Mouse (Mus musculus) left cerebral cortex, postnatal 10 days (tissue): ENCODE measurements at regions not wholly inside any gene's neighbourhood (a gene's known extent, or its start where the extent isn't known, plus 50 kb on each side); places are given as distances from the start of the nearest gene placed in this dataset.

ENCODE experiments used
- DNase-seq, 2 experiments: peaks; one replicate each; pipeline ENCODE4 v3.0.0; 2021 to 2022; ENCODE audit warnings: low spot score in 2 of 2, mixed read lengths in 1 of 2; ENCODE audit errors: extremely low spot score in 1 of 2
- intact Hi-C: fragments of 180-260 bp; cut with DNase I; formaldehyde crosslinking; loops from one replicate; pipeline ENCODE4 v1.15.1; 2025

DNA sequence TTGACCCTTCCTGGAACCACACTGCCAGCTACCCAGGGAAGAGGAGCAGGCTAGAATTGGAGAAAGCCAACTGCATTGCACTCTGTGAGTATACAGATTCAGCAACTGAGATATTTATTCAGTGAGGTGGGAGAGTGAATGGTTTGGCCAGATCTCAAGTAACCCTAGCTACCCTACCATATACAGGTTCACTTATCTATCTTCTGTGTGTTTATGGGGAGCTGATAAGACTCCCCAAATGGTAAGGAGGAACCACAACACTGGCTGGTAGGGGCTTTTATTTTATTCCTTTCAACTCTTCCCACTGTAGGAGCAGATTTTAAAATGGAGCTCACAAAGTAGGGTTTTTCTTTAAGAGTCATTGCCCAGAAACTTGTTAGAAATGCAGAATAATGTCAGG, 62.9 kb downstream of the Arrdc3 start:
- intact Hi-C loops: no loop called here
- no peak for DNase-seq

DNA sequence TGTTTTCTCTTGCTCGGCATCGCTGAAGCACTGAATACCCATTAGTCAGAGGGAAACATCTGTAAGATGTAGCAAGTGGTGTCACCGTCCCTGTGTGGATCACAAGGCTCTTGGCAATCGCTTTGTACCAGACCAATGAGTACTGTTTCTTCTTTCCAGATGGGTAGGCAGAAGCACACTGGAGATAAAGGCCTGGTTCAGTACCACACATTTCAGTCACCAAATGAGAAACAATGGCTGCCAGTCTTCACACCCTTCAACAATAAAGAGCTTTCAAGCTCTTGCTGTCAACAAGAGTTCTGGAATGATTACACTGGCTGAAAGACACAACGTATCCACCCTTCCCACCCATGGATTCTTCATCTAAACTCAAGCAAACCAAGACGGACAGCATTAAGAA, 64.5 kb downstream of the Arrdc3 start:
- DNase-seq: no peak
- intact Hi-C loops: no loop called here

DNA sequence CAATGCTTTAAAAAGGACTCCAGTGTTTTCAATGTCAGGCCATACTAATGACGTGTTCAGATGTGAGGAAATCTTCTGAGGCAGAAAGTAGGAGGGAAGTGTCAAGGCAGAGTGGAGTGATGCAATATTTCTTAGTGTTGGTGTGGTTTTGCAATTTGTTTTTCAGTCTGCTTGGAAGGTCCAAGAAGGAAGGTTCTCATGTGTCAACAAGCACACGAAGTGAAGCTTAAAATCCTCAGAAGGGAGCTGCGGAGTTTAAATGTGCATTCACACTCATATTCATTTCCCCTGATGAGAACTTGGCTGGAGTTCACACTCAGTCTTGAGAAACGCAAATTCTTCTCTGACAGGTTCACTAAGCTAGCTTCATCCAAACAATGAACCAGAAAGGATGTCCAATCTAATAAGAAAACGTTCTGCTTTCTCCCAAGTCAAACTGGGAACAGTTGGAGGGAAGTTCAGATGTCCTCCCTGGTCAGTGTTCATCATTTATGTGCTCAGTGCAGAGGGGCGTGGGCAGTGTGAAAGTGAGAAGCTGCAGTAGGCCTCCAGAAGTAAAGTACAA, 66.0 kb downstream of the Arrdc3 start:
- DNase-seq: no peak
- intact Hi-C loops: no loop called here

DNA sequence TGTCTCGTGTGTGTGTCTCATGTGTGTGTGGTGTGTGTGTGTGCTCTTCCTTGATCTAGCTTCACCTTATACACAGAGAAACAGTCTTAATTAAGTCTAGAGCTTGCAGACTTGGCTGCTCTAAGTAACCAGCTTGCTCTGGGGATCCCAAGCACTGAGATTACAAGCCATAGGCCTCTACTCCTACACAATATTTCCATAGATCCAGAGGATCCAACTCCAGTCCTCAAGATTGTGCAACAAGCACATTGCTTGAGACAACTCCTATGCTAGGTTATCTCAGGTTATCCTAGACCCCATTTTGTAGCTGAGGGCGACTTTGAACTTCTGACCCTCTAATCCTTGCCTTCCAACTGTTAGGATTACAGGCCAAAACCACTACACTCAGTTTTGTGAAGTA, 67.1 kb downstream of the Arrdc3 start:
- intact Hi-C loops: no loop called here
- no peak for DNase-seq

DNA sequence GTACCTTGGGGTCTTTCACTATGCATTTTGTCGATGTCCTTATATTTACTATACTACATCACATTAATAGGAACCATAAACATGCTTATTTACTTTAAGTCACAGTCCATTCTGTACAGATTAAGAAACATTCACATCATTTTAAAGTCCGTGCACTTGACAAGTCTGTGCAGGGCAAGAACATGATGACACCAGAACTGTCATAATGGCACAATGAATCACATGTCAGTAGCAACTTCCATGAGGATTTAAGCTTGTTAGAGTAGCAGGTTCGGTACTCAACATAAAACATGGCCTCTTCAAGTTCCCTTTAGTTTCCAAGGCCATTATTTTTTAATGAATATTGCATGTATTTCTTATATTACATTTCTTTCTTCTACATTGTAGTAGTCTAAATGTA, 67.6 kb downstream of the Arrdc3 start:
- intact Hi-C loops: no loop called here
- DNase-seq: no peak

DNA sequence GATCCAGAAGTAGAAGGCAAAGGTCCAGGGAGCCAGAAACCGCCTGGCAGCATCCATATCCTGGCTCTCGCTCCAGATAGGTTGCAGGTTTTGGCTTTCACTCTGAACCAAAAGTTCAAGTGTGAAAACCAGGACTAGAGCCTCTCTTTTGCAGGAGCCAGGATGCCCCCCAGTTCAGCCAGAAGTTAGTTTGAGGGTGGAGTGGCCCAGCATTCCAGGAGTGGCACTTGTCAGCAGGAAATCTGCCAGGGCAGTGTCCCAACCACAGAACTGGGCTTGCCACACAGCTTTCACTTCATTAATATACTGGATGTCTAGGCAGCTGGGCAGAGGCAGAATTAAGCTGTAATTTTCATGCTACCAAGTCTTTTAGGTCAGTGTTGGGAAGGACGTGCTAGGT, 68.1 kb downstream of the Arrdc3 start:
- intact Hi-C loops: no loop called here
- DNase-seq: no peak

DNA sequence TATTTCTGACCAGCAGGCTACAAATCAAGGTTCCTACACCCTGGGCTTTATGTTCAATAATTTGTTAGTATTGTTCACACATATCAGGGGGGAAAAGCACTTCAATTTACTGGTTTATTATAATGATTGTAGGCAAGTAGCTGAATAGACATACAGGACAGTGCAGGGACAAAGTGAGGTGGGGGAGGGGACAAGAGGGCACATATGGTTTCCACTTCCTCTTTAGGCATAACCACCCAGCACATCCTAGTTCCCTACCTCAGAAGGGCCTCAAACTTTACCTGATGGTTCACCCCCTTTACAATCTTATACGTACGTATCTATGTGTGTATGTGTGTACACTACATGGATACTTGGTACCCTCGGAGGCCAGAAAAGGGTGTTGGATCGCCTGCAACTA, 69.7 kb downstream of the Arrdc3 start:
- intact Hi-C loops: no loop called here

DNA sequence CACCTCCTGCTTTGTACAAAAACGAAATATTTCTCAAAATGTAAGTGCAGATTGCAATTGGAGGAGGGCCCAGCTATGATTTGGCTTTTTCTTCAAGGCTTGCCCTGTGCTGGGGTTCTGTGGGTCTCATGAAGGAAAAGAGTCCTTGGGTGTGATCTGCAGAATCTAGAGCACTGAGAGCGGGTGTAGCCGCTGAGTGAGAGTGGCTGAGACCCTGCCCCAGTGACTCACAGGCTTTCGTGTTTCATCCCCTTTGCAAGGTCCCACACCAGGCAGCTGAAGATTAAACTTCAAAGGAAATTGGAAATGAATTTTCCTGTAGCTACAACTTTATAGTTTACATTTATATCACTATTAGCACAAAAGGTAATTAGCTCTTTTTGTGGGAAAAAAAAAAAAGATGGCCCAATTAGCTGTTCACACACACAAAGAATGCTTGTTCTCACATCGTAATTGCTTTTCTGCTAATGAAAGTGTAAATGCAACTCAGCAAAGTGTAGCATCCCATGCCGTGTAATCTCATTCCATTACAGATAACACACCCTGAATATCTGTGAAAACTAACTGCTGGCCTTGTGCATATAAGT, 71.0 kb downstream of the Arrdc3 start:
- no peak for DNase-seq
- intact Hi-C loops: no loop called here

More for the DNA sequence above, 69.7 kb downstream of the Arrdc3 start:
- DNase-seq: no peak

DNA sequence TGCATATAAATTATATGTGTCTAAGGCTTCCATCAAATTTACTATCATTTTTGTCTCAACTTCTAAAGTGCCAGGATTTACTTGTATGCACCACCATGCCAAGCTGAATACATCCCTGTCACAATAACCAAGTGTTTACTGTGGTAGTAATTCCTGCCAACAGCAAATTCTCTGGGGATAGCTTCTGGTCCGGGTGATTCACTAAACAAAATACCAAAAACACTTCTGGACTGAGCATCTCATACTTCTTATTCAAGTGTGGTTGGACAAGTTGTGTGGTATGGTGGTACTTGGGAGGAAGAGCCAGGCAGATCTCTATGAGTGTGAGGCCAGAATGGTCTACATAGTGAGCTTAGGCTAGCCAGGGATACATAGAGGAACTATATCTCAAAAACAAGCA, 73.8 kb downstream of the Arrdc3 start:
- no peak for DNase-seq
- intact Hi-C loops: no loop called here

DNA sequence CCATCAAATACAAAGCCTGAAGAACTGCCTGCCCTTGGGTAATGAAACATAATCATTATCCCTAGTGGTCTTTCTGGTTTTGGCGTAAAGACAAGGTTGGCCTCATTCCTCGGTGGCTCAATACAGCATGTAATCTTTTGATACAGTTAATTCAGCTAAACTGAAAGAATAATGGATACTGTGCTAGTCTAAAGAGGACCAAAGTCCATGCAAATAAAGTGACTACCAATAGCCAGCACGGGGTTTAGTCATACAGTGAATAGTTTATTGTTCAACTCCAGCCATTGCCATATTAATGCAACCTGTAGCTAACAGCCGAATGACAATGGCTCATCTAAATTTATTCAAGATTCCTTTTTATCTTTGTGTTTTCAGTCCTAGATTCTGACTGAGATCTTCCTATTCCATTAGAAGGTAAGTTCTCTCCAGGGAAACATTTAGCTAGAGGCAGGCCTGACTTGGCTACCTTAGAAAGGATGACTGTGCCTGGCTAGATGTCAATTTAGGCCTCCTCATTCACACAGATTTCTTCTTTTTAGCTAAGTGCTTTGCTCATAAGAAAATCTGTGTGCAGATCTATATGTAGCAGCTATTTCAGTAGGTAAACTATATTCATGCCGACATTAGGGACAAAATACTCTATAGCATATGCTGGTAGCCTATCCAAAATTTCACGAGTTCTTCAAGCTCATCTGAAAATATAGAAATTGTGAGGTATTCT, 74.4 kb downstream of the Arrdc3 start:
- intact Hi-C loops: no loop called here
- DNase-seq: no peak

DNA sequence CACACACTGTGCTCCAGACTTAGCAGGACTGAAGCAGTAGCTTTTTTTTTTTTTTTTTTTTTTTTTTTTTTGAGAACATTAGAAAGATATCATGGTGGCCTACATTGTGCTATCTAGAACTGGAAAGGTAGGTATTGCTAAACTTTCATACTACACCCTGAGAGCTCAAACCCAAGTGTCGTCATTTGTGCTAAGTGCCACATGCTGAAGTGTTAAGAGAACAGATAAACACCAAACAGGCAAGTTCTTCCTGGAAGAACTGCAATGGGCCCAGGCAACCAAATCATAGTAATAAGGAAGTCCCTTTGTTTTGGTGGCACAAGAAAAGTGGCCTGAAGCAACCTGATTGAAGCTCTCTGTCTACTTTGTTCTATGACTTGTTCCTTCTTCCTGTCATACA, 76.6 kb downstream of the Arrdc3 start:
- DNase-seq: no peak
- intact Hi-C loops: no loop called here

DNA sequence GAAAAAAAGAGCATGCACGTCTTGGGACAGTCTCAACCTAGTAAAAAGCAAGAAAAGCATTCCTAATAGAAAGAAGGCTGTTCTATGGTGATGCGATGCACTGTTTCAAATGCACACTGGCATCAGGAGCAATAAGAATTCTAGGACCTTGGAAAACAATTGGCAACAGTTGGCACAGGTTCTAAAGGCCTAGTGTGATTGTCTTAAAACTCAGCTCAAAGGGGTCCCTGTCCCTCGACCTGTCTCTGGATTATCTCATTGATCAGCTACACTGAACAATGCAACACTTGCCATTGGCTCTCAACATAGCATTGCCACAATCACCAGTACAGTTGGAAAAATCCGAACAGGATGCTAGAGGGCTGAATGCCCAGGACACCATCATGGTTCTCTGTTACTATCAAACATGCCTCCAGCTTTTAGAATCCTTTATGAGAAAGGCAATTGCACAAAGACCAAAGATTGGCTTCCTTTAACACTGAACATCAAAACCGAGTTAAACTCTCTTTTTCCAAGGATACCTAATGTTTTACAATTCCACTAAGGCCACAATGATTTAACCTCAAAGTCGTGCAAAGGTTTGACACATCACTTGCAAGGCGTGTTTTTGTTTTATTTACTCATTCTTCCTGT, 78.9 kb downstream of the Arrdc3 start:
- no peak for DNase-seq
- intact Hi-C loops: no loop called here

DNA sequence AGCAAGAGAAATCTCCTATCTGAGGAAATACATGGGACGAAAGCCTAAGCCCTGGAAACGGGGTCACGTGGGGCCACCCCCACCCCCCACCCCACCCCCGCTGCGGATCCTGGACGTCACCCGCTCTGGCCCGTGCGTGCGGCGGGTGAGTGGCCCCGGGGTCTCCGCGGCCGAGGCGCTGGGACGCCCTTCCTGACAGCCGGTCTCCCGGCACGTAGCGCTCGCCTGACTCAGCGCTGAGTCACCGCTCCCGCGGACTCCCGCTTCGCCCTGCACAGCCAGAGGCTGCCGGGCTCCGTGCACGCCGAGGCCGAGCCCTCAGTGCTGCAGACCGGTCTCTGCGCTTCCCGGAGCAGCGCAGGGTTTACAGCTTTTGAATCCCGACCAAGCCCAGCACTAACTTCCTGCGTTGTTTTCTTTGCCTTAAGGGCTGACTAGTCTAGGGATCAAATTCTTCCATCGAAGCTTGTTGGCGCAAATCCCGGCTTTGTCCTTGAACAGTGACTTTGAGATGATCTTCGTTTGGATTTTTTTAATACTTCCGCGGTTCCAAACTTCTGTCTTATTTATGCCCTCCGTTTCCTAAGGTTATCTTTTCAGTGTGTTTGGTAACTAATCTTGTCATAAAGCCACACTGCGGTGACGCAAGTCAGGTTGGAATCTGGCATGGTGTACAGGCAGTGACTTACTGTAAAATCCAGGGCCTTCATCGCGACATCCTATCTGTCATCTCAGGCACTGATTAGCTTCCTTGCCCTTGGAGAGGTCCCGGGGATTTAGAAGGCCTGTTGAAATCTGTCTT, 79.8 kb downstream of the Arrdc3 start:
- DNase-seq: peak; percentile 29 to 87
- intact Hi-C loops: no loop called here

DNA sequence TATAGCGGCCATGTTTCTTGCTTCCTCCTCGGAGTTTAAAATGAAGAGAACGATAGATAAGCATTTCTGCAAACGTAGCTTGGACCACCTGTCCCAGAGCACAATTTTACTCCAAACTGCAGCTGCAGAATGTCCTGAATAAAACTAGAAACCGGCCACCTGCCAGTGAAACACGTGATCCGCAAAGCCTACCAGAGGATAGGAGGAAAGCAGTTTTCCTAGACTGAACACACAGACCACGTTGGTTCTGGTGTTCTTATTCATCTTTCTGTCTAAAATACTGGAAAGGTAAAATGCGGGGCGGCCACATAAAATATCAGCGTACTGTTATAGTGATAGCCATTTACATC, 80.4 kb downstream of the Arrdc3 start:
- intact Hi-C loops: no loop called here
- peak in 1 of 2 experiments; percentile 30 for DNase-seq

DNA sequence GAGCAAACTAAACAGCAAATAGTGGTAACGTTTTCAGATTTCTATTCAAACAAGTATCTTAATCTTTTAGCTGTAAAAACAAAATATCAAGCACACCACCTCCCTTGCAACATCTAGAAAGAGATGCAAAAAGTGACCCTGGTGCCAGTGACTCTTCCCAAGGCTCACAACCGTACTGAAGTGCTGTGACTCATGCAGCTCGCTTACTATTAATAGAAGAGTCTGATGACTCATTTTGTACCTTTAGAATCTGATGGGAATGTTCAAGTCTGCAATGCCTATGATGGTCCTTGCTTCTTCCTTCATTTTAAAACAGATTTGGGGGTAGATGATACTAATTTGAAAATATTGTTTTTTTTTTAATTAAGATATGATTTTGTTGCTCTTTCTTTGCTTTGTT, 88.5 kb downstream of the Arrdc3 start:
- DNase-seq: no peak
- intact Hi-C loops: no loop called here

DNA sequence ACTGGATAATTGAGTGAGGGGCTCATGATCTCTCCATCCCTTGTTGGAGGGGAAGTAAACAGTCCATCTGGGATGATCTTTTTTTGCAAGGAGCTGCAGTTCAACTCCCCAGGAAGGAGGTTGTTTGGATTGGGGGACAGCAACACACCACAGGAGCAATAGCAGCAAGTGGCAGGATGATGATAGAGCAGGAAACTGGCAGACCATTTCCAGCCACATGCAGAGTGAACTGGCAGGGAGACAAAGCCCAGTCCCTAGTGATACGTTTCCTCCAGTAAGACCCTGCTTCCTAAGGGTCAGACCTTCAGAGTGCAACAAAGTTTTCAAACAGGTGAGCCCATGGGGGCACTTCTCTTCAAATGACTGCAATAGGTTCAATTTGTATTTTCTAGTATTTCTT, 91.2 kb downstream of the Arrdc3 start:
- DNase-seq: no peak
- intact Hi-C loops: no loop called here

DNA sequence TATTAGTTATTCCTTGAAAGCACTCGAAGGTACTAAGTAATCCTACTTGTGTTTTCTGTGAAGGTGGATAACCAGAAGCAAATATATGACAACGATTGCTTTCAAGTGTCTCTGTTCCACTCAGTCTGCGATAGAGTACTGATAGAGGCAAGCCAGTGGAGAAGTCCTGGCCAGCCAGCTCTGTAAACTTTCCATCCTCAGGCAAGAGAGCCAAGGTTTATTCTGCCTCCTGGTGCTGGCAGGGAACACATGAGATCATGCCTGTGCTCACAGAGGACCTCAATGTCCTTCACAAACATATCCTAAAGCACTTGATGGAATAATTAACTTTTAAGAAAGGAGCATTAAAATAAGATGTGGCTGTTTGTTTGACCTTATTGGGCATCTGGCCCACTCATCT, 94.1 kb downstream of the Arrdc3 start:
- no peak for DNase-seq
- intact Hi-C loops: no loop called here

DNA sequence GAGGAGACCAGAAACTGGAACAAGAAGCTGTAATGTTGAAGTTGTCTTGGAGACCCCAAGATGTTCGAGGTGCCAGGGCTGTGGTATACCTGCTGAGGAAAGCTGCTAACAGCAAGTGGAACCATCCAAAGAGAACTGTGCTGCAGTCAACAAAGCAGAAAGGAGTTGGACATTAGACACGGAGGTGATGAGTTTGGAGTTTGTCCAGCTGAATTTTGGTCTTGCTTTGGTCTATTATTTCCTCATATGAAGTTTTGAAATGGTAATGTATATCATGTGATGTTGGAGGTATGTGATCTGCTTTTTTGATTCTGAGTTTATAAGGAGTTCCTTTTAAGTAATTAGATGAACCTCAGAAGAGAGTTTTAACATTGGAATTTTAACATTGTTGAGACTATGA, 98.0 kb downstream of the Arrdc3 start:
- intact Hi-C loops: no loop called here
- DNase-seq: no peak

DNA sequence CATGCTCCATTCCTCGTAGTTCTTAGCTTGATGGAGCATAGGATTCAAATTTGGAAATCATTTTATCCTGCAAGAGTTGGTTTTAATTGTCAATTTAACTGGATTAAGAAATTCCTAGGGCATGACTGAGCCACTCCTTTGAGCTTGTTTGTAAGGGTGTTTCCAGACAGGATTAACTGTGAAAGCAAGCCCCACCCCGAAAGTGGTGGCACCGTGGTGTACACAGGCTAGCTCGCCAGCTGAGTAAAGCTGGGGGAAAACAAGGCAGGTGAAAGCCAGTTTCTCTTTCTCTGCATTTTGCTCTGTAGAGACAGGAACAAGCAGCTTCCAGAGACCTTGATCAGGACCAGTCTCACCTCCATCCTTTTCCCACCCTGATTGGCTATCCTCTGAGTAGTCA, 103.5 kb downstream of the Arrdc3 start:
- intact Hi-C loops: no loop called here
- no peak for DNase-seq

DNA sequence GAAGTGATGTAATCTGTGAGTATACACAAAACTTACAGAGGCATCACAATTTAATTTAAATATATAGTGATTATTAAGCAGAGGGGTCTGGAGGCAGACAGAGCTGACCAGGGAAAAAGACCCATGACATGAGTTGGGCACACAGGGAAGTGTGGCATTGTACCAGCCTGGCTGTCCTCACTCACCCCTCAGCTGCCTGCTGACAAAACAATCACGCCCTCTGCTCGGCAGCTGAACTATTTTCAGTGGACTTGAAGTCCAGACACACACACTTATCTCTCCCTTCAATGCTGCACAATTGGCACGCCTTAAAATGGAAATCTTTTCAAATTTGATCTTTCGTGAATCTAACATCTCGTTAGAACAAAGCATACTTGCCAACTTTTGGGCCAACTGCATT, 106.6 kb downstream of the Arrdc3 start:
- DNase-seq: no peak
- intact Hi-C loops: no loop called here
